Mouse (Mus musculus) lung, embryonic 16.5 days (tissue): Measurements from ENCODE around the gene Ikzf2. TPM values are rescaled to one million over a fixed set of nuclear protein-coding genes. Genes with fewer than 3 reads are reported as not detected.

Experiments used
- ATAC-seq: fragments of 200-750 bp; cut with Nextera tagmentation; 2 replicates; pipeline ENCODE4 v1.8.0; 2017; ENCODE audit warnings: low read depth, mild to moderate bottlenecking, moderate library complexity
- H3K27ac ChIP-seq: fragments of 300-500 bp; sonication (generic); 2 replicates; pipeline ENCODE4 v1.5.1; 2014; ENCODE audit warnings: mild to moderate bottlenecking, control low read depth, low read length
- H3K27me3 ChIP-seq: fragments of 300-500 bp; sonication (generic); 2 replicates; pipeline ENCODE4 v1.6.1; 2014; ENCODE audit warnings: low read depth, low read length, mixed read lengths; ENCODE audit not compliant: control insufficient read depth, insufficient read depth
- H3K36me3 ChIP-seq: fragments of 300-500 bp; sonication (generic); 2 replicates; pipeline ENCODE4 v1.6.1; 2014; ENCODE audit warnings: low read length; ENCODE audit not compliant: control insufficient read depth, insufficient read depth
- H3K4me1 ChIP-seq: fragments of 300-500 bp; sonication (generic); replicated peaks from 2 replicates; pipeline ENCODE4 v1.6.1; 2014; ENCODE audit warnings: low read length, mixed read lengths; ENCODE audit not compliant: control insufficient read depth, insufficient read depth
- H3K4me2 ChIP-seq: fragments of 300-500 bp; sonication (generic); 2 replicates; pipeline ENCODE4 v1.6.1; 2014; ENCODE audit warnings: low read depth, low read length, control low read depth
- H3K4me3 ChIP-seq: fragments of 300-500 bp; sonication (generic); 2 replicates; pipeline ENCODE4 v1.5.1; 2014; ENCODE audit warnings: mild to moderate bottlenecking, low read length, control low read depth
- H3K9ac ChIP-seq: fragments of 300-500 bp; sonication (generic); 2 replicates; pipeline ENCODE4 v1.6.1; 2014; ENCODE audit warnings: low read length, control low read depth
- H3K9me3 ChIP-seq: fragments of 300-500 bp; sonication (generic); 2 replicates; pipeline ENCODE4 v1.6.1; 2016; ENCODE audit warnings: low read length; ENCODE audit not compliant: control insufficient read depth
- WGBS: fragments of 180-500 bp; shearing (Covaris S2); extraction: QIAGEN DNeasy Blood & Tissue Kit; methylation state at CpG from one replicate; pipeline ENCODE4 v1.1.7; 2014; 5-methylcytosine and 5-hydroxymethylcytosine counted together
- polyA plus RNA-seq: library from polyadenylated mRNA; unstranded; fragments of >200 nt; fragmentation: Nextera tagmentation; extraction: Ambion mirVana; gene quantifications from 2 replicates; pipeline ENCODE4 v1.2.1, GENCODE M21; 2015

The Ikzf2 gene
- polyA plus RNA-seq, 1 experiment from 2014 or later = 3.2 TPM

DNA sequence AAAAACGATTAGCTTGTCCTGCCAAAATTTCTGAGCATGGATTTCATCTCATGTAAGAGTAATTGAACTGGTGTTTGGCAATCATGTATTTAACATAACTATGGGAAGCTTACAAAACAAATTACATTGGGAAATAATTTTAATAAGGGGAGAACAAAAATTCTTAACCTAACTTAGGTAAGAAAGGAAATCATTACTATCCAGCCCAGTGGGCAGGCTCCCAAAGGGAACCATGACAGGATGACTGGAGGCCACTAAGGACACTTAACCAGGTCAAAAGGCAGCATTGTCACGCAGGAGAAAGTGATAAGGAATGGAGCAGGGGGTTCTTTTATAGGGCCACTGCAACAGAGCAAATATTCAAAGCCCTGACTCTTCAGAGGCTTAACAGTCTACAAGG, 101.5 kb downstream of the Ikzf2 start:
- H3K9me3 ChIP-seq = no peaks in the 10 kb centered on the region
- H3K4me3 ChIP-seq = no peak overlapping the region
- no peaks in the 10 kb centered on the region for H3K27me3 ChIP-seq
- H3K4me2 ChIP-seq = no peak overlapping the region
- no peak for ATAC-seq
- no peaks in the 10 kb centered on the region for H3K4me1 ChIP-seq
- WGBS = 41% methylated on average over 2 of the region's 2 CpGs
- H3K9ac ChIP-seq = no peak overlapping the region
- no peak overlapping the region for H3K27ac ChIP-seq
- H3K36me3 ChIP-seq = no peaks in the 10 kb centered on the region

DNA sequence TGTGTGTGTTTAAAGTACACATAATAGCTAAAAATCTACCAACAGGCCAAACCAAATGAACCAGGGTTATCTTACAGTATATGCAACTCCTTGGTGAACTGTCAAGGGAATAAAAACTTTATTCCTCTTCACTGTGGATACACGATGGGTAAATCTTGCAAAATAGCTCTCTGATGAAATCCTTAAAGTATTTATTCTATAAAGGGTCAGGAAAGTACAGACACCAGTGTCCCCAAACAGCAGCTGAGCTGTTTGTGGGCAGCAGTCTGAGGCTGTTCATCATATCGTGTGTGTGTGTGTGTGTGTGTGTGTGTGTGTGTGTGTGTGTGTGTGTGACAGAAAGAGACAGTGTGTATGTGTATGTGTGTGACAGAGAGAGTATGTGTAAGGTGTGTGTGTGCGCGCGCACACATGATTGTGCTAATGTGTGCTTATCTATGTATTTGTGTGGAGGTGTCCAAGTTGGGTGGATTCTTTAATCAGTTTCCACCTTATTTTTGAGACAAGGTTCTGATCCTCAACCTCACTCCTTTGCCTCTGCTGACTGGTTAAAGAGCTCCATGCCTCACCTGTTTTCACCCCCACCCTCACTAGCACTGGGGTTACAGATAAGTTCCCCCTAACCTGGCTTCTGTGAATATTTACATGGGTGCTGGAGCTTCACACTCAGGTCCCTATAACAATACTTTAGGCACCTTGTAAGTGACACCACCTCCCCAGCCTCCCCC, 102.9 kb downstream of the Ikzf2 start:
- no peak overlapping the region for H3K4me2 ChIP-seq
- no peaks in the 10 kb centered on the region for H3K9me3 ChIP-seq
- no peaks in the 10 kb centered on the region for H3K36me3 ChIP-seq
- no peaks in the 10 kb centered on the region for H3K4me1 ChIP-seq
- H3K27me3 ChIP-seq = no peaks in the 10 kb centered on the region
- no peak overlapping the region for H3K27ac ChIP-seq
- no peak for ATAC-seq
- WGBS = 85% methylated on average over 5 of the region's 5 CpGs
- no peak overlapping the region for H3K9ac ChIP-seq
- H3K4me3 ChIP-seq = no peak overlapping the region

DNA sequence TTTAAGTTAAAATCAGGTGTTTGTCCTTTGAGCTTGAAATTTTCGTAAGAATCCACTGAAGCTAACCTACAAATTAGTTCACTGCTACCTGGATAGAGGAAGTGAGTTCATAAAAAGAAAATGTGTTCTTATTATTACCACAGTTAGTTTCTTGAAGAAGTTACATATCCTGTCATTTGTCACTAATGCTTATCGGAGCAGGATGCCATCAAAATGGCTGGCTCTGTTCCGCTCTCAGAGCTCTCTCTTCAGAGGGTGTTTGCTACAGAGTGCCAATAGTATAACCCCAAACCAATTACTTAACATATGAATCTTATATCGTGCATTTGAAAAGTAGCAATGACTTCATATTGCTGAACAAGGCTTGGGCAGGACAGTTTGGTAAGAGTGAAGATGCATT, 108.1 kb downstream of the Ikzf2 start:
- Histone ChIP-seq H3K27ac (no peak overlapping the region), H3K4me3 (no peak overlapping the region), H3K36me3 (no peaks in the 10 kb centered on the region), H3K27me3 (no peaks in the 10 kb centered on the region), H3K9me3 (no peaks in the 10 kb centered on the region), H3K9ac (no peak overlapping the region), H3K4me1 (no peaks in the 10 kb centered on the region), H3K4me2 (no peak overlapping the region)
- 87% methylated on average over 4 of the region's 4 CpGs for whole genome bisulfite sequencing
- no peak for ATAC-seq

DNA sequence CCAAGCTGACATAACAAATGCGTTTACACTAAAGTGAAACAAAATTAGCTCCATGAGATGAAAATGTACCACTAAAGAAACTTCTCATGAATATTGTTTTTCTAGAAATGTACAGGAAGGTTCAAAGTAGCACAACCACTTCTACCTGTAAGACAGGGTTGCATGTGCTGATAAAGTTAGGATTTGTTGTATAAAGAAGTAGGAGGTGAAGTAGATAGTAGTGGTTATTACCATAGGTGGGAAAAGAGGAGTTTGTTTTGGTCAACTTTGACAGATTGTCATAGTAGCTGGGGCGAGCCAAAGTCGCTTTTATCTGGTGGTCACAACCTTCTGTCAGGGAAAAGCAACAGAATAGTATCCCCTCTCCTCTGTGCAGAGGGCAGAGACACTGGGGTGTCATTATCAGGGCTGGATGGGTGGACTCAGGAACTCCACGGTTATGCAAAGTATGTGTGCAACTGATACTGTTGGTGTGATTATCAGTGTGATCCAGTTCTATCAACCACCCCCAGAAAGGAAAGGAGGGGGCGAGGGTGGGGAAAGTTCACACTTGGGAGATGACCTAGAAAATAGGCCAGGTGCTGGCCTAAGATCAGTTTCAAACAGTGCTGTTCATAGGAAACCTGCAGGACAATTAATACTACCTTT, 127.5 kb downstream of the Ikzf2 start:
- Histone ChIP-seq H3K9ac (no peak overlapping the region), H3K4me3 (no peak overlapping the region), H3K27ac (no peak overlapping the region), H3K9me3 (no peaks in the 10 kb centered on the region), H3K4me1 (no peaks in the 10 kb centered on the region), H3K36me3 (no peaks in the 10 kb centered on the region), H3K4me2 (no peak overlapping the region), H3K27me3 (no peaks in the 10 kb centered on the region)
- 61% methylated on average over 5 of the region's 5 CpGs for WGBS
- ATAC-seq = no peak

DNA sequence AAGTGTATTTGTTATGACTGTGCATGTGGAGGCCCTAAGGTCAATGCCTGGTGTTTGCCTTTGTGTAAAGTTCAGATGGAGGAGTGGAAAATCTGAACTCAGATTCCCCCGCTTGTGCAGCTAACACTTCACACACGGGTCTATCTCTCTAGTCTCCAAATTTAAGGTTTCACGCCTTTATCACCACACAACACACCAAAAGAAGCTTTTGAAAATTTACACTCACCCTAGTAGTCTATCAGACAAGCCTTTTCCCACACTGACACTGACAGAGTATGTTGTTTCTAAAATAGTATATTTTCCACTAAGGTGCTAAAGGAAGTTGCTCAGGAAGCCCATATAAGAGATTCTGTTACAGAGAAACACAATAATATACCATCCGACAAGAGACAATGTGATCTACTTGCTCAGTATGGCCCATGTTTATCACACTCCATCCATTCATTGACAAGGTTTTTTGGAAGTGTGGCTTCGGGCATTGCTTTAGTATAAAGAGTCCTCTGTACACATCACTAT, 131.4 kb downstream of the Ikzf2 start:
- no peak overlapping the region for H3K4me2 ChIP-seq
- WGBS = 66% methylated on average over 5 of the region's 5 CpGs
- H3K4me1 ChIP-seq = no peaks in the 10 kb centered on the region
- no peak overlapping the region for H3K9ac ChIP-seq
- H3K36me3 ChIP-seq = no peaks in the 10 kb centered on the region
- no peaks in the 10 kb centered on the region for H3K9me3 ChIP-seq
- no peak overlapping the region for H3K27ac ChIP-seq
- ATAC-seq = no peak
- no peaks in the 10 kb centered on the region for H3K27me3 ChIP-seq
- H3K4me3 ChIP-seq = no peak overlapping the region

DNA sequence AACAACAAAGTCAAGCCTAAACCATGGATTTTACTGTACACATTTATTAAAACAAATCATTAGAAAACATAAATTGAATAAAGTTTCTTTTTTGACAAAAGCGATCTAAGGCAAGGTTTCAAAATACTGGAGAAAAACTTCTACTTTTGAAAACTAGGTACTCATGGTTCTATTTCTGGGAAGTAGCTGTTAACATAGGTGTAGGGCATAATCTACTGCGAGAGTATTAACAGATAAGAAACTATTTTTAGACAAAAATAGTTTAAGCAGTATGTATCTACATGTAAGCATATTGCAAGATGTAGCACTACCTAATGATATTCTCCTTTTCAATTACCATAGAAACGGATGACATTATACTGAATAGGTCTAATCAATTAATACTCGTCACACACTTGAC, 137.1 kb downstream of the Ikzf2 start:
- Histone ChIP-seq H3K27me3 (no peaks in the 10 kb centered on the region), H3K9ac (no peak overlapping the region), H3K9me3 (no peaks in the 10 kb centered on the region), H3K4me2 (no peak overlapping the region), H3K27ac (no peak overlapping the region), H3K36me3 (no peaks in the 10 kb centered on the region), H3K4me3 (no peak overlapping the region), H3K4me1 (no peaks in the 10 kb centered on the region)
- ATAC-seq = no peak
- WGBS = 86% methylated on average over 4 of the region's 4 CpGs

DNA sequence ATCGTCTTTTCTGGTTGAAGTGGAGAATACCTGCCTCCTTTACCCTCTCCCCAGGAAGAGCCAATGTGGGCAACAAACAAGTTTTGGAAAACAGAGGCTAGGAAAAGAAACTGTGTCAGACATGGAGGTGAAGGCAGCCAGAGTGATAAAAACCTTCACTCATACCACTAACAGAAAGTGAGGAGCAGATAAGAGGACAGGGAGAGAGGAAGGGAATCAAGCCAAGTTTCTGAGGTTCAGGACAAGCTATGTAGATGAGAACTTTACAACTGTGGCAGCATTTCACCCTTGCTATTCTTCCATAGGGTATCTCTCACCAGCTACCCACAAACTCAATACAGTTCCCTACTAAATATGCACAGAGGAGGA, 141.2 kb downstream of the Ikzf2 start:
- H3K4me1 ChIP-seq = no peaks in the 10 kb centered on the region
- H3K27me3 ChIP-seq = no peaks in the 10 kb centered on the region
- H3K4me2 ChIP-seq = no peak overlapping the region
- H3K9ac ChIP-seq = no peak overlapping the region
- no peak overlapping the region for H3K4me3 ChIP-seq
- ATAC-seq = no peak
- no peak overlapping the region for H3K27ac ChIP-seq
- no peaks in the 10 kb centered on the region for H3K36me3 ChIP-seq
- H3K9me3 ChIP-seq = no peaks in the 10 kb centered on the region
- 88% methylated on average over 1 of the region's 1 CpGs for WGBS

DNA sequence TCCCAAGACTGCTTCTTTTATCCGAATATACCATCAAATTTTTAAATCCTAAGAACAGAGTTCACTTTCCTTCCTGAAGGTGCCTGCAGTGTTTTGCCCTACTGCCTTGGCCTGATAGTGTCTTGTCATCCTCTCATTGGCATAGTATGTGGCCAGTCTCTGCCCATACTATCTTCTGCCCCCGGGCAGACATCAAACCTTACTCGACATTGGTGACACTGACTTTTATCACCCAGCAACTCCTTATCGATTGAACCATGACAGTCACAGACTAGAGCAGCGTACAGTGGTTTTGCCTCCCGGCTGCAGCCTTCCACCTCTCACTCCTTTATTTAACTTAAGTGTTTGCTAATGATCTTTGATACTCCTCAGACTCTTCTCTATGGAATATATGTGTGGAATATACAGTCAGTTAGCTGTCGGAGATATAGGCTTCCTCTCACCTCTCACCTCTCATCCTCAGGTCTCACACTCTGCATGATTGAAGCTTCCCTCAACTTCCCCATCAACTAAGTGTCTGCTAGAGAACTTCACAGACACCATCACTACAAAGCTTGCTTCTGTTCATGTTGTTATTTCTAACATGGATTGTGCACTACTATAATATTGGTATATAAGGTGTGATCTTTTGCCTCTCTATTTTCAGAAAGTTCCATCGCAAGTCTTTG, 141.7 kb downstream of the Ikzf2 start:
- ATAC-seq = no peak
- H3K36me3 ChIP-seq = no peaks in the 10 kb centered on the region
- H3K27me3 ChIP-seq = no peaks in the 10 kb centered on the region
- no peaks in the 10 kb centered on the region for H3K4me1 ChIP-seq
- no peak overlapping the region for H3K27ac ChIP-seq
- no peak overlapping the region for H3K9ac ChIP-seq
- H3K4me2 ChIP-seq = no peak overlapping the region
- no peaks in the 10 kb centered on the region for H3K9me3 ChIP-seq
- 82% methylated on average over 8 of the region's 8 CpGs for WGBS
- no peak overlapping the region for H3K4me3 ChIP-seq

DNA sequence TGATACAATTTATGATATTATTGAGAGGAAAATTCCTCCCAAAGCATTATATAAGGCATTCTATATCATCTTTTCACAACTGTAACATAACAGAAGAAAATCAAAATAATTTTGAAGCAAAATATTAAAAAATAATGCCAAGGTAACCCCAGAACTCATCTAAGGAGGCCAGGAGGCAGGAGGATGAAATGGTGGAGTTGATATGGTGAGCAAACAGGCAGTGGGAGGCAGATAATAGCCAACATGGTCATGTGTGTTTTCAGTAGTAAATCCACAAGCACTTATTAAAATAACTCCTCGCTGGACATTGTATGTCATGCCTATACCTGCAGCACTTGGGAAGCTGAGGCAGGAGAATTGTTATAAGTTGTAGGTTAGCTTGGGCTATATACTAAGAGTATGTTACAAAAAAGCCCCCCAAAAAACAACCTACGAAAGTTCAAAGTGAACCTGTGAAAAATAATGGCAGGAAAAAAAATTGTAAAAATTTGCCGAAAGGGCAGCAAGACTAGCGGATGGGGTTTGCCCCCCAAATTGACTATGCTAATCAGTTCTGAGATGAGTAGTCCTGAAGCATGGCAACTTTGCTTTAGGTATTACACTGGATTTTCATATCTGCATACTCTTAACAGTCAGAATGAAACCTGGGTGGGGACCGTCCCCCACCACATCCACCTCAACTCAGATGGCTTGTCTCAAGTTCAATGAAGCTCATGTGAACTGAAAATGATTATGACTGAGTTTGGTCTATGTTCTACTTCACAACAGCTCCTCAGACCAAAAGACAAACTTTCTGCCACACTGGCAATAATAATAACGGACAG, 143.1 kb downstream of the Ikzf2 start:
- H3K36me3 ChIP-seq = no peaks in the 10 kb centered on the region
- WGBS = 84% methylated on average over 6 of the region's 6 CpGs
- no peaks in the 10 kb centered on the region for H3K27me3 ChIP-seq
- no peak overlapping the region for H3K4me2 ChIP-seq
- H3K9ac ChIP-seq = no peak overlapping the region
- no peak for ATAC-seq
- no peak overlapping the region for H3K4me3 ChIP-seq
- no peak overlapping the region for H3K27ac ChIP-seq
- H3K4me1 ChIP-seq = no peaks in the 10 kb centered on the region
- H3K9me3 ChIP-seq = no peaks in the 10 kb centered on the region
